Mouse (Mus musculus) testis, adult 2 months (tissue): ENCODE measurements around the gene Gtf3c1. TPM values are rescaled to one million over a fixed set of nuclear protein-coding genes. Genes with fewer than 3 reads are reported as not detected.

Experiments
- H3K27ac ChIP-seq: fragments of 200-500 bp; 2 replicates; pipeline ENCODE4 v1.5.1; 2012; ENCODE audit warnings: low read depth, low read length; ENCODE audit not compliant: control insufficient read depth, insufficient read depth
- H3K27me3 ChIP-seq: fragments of 200-500 bp; 2 replicates; pipeline ENCODE4 v1.6.1; 2012; ENCODE audit warnings: mild to moderate bottlenecking, low read length, moderate library complexity; ENCODE audit not compliant: control insufficient read depth, insufficient read depth
- H3K36me3 ChIP-seq: fragments of 200-500 bp; 2 replicates; pipeline ENCODE4 v1.6.1; 2012; ENCODE audit warnings: mild to moderate bottlenecking, low read length; ENCODE audit not compliant: control insufficient read depth, insufficient read depth
- H3K4me1 ChIP-seq: fragments of 200-500 bp; 2 replicates; pipeline ENCODE4 v1.6.1; 2012; ENCODE audit warnings: low read length; ENCODE audit not compliant: control insufficient read depth, insufficient read depth
- H3K4me3 ChIP-seq: fragments of 200-500 bp; 2 replicates; pipeline ENCODE4 v1.5.1; 2012; ENCODE audit warnings: low read depth, mild to moderate bottlenecking, low read length, moderate library complexity, mixed read lengths; ENCODE audit not compliant: control insufficient read depth
- CTCF ChIP-seq: fragments of 200-500 bp; IDR thresholded peaks from 2 replicates; pipeline ENCODE4 v1.5.1; 2012; ENCODE audit warnings: low read depth, mild to moderate bottlenecking, inconsistent platforms, low read length, moderate library complexity; ENCODE audit not compliant: control insufficient read depth, insufficient read depth, insufficient replicate concordance
- POLR2A ChIP-seq: fragments of 200-500 bp; IDR thresholded peaks from 2 replicates; pipeline ENCODE4 v1.6.1; 2012; ENCODE audit warnings: low read depth, mild to moderate bottlenecking, inconsistent platforms, low read length, moderate library complexity; ENCODE audit not compliant: control insufficient read depth
- polyA plus RNA-seq: library from polyadenylated mRNA; depleted of rRNA; stranded (reverse); fragments of >200 nt; gene quantifications from 2 replicates; pipeline ENCODE4 v1.2.3, GENCODE M21; 2012

The Gtf3c1 gene
- polyA plus RNA-seq, 1 experiment: 35.4 TPM

GRCm38 (mm10) chr7:125618016-125618415, 89.6 kb downstream of the Gtf3c1 start:
- Histone ChIP-seq H3K36me3 (no peaks in the 10 kb centered on the region), H3K27me3 (no peaks in the 10 kb centered on the region), H3K4me3 (no peak overlapping the region), H3K4me1 (no peaks in the 10 kb centered on the region), H3K27ac (no peak overlapping the region)
- TF ChIP-seq CTCF (no peak), POLR2A (no peak)

GRCm38 (mm10) chr7:125615453-125615852, 92.1 kb downstream of the Gtf3c1 start:
- Histone ChIP-seq H3K4me3 (no peak overlapping the region), H3K27ac (no peak overlapping the region), H3K4me1 (no peaks in the 10 kb centered on the region), H3K27me3 (no peaks in the 10 kb centered on the region), H3K36me3 (no peaks in the 10 kb centered on the region)
- TF ChIP-seq POLR2A: no peak

GRCm38 (mm10) chr7:125613579-125613978, 94.0 kb downstream of the Gtf3c1 start:
- no peaks in the 10 kb centered on the region for H3K4me1 ChIP-seq
- TF ChIP-seq CTCF: no peak
- no peak for TF ChIP-seq POLR2A
- H3K27me3 ChIP-seq: no peaks in the 10 kb centered on the region
- no peak overlapping the region for H3K4me3 ChIP-seq
- no peak overlapping the region for H3K27ac ChIP-seq
- no peaks in the 10 kb centered on the region for H3K36me3 ChIP-seq

DNA sequence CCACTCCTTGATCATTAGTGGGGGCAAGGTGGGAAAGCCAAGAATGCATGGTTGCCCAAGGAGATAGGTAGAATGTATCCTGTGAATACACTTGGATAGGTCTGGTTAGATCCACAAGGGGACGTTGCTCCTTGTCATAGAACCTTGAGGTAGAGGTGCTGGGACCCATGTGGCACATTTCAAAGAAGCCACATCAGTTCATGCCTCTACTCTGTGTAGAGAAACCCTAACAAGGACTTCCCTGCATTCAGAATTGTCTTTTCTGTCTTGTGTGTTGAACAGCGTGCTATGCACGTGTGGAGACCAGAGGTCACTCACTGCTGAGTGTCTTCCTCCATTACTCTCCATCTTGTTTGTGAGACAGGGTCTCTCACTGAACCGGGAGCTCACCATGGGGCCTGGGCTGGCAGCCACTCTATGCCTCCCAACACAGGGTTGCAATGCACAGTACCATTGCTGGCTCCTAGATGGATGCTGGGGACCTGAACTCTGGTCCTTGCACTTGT, 99.3 kb downstream of the Gtf3c1 start:
- TF ChIP-seq POLR2A: no peak
- no peak for TF ChIP-seq CTCF
- Histone ChIP-seq H3K4me1 (no peaks in the 10 kb centered on the region), H3K4me3 (no peak overlapping the region), H3K27me3 (no peaks in the 10 kb centered on the region), H3K36me3 (no peaks in the 10 kb centered on the region), H3K27ac (no peak overlapping the region)

- H3K27ac ChIP-seq: no peak overlapping the region
- no peaks in the 10 kb centered on the region for H3K36me3 ChIP-seq
- no peaks in the 10 kb centered on the region for H3K4me1 ChIP-seq
- H3K27me3 ChIP-seq: no peaks in the 10 kb centered on the region
- no peak overlapping the region for H3K4me3 ChIP-seq
- no peak for TF ChIP-seq CTCF
- TF ChIP-seq POLR2A: no peak
These were observed 100.0 kb downstream of the Gtf3c1 start for GRCm38 (mm10) chr7:125607384-125608182.

DNA sequence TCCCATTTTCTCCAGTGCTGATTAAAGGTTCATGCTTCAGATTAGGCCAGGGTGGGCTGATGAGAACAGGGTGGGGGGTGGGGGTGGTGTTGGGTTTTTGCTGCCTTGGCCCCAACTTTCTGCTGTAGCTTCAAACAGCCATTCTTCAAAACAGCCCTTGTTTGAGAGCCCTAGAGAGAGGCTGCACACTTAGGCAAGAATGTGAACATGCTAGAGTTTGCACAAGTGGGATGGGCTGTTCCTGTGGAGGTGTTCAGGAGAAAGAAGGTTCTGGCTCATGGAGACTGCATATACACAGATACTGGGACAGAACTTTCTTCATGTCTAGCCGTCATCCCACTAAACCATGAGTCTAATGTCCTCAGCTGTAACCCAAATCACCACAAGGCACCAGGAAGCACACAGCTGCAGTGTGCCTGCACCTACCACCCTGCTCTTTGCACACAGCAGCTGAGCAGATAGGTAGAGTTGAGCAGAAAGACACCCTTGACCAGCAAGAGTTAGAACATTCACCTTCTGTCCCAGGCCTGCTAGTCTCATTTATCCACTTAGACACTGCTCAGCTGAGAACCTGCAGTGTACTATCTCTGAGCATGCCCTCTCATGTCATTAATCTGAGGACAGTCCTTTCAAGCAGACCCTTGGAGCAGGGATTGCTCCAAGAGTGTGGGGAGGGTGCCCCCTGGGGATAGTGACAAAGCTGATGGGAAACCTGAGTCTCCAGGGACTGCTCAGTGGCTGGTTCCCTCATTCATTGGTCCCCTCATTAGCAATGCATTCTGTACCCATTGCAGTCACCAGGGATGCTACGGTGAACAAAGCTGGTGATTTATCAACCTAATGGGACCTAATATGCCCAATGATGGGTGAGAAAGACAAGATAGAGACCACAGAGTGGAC, 101.1 kb downstream of the Gtf3c1 start:
- Histone ChIP-seq H3K4me3 (no peak overlapping the region), H3K4me1 (no peaks in the 10 kb centered on the region), H3K27ac (no peak overlapping the region), H3K27me3 (no peaks in the 10 kb centered on the region), H3K36me3 (no peaks in the 10 kb centered on the region)
- TF ChIP-seq POLR2A (no peak), CTCF (no peak)

DNA sequence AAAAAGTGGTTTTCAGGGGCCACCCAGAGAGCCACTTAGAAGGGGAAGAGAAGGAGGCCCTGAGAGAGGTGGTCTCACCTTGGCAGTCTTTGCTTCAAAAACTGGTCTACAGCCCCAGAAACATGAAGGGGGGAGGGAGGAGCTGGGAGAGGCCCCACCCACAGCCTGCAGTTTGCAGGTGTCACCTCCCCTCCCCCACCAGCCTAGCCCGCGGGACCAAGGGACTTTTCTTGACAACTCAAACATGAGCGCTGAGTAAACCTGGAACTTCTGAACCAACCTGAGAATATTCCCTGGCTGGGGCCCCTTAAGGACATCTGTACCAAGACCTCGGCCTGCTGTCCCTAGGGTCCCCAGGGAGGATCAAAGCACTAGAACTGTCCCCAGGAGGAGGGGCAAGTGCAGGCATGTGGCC, 101.8 kb downstream of the Gtf3c1 start:
- no peaks in the 10 kb centered on the region for H3K4me1 ChIP-seq
- no peak overlapping the region for H3K4me3 ChIP-seq
- no peaks in the 10 kb centered on the region for H3K27me3 ChIP-seq
- no peak for TF ChIP-seq POLR2A
- no peak for TF ChIP-seq CTCF
- H3K36me3 ChIP-seq: no peaks in the 10 kb centered on the region
- no peak overlapping the region for H3K27ac ChIP-seq
